Mouse (Mus musculus): ENCODE results near the gene Mpped2. TPM values are rescaled to one million over a fixed set of nuclear protein-coding genes. Genes with fewer than 3 reads are reported as not detected.

Gene Mpped2
- polyA plus RNA-seq, 1 experiment from 2014 or later, result 45.6 TPM

GRCm38 (mm10) chr2:106731478-106731877 is 38.4 kb downstream of the Mpped2 start:
- H3K9ac ChIP-seq (ENCODE audit: low read length), result no peak overlapping the region
- H3K9me3 ChIP-seq (ENCODE audit: control insufficient read depth, low read length), result no peaks in the 10 kb centered on the region
- H3K4me2 ChIP-seq (ENCODE audit: low read length), result no peak overlapping the region
- 0 out of 2 replicates have a peak, but pooled peaks have one; percentile 21 for ATAC-seq (replicated peaks; ENCODE audit: low FRiP score, low TSS enrichment, low read depth)
- H3K4me3 ChIP-seq (ENCODE audit: low read depth, low read length), result no peak overlapping the region
- H3K27me3 ChIP-seq (replicated peaks; ENCODE audit: control insufficient read depth, insufficient read depth, low read length), result no peaks in the 10 kb centered on the region
- H3K27ac ChIP-seq (ENCODE audit: low read depth), result no peak overlapping the region
- WGBS, result 64% methylated on average over 4 of the region's 4 CpGs
- H3K36me3 ChIP-seq (ENCODE audit: control insufficient read depth, insufficient read depth, low read length), result 0 out of 2 replicates have a peak, but pooled peaks cover 4% of the 10 kb centered on the region
- peaks cover 9% of the 10 kb centered on the region; the same call in 1 of the 2 replicates for H3K4me1 ChIP-seq (replicated peaks; ENCODE audit: control insufficient read depth, insufficient read depth, low read length)
- DNase-seq (ENCODE audit: low spot score), result no peak

- no peak for ATAC-seq (replicated peaks; ENCODE audit: low FRiP score, low TSS enrichment, low read depth)
- no peaks in the 10 kb centered on the region for H3K27me3 ChIP-seq (replicated peaks; ENCODE audit: control insufficient read depth, insufficient read depth, low read length)
- WGBS, result 42% methylated on average over 3 of the region's 3 CpGs
These were observed 39.1 kb downstream of the Mpped2 start for GRCm38 (mm10) chr2:106732171-106732570.

GRCm38 (mm10) chr2:106733396-106733795 is 40.3 kb downstream of the Mpped2 start:
- H3K4me1 ChIP-seq (replicated peaks; ENCODE audit: control insufficient read depth, insufficient read depth, low read length), result peaks cover 9% of the 10 kb centered on the region; the same call in 1 of the 2 replicates
- 73% methylated on average over 5 of the region's 5 CpGs for WGBS
- no peaks in the 10 kb centered on the region for H3K27me3 ChIP-seq (replicated peaks; ENCODE audit: control insufficient read depth, insufficient read depth, low read length)
- H3K9ac ChIP-seq (ENCODE audit: low read length), result no peak overlapping the region
- H3K9me3 ChIP-seq (ENCODE audit: control insufficient read depth, low read length), result no peaks in the 10 kb centered on the region
- ATAC-seq (replicated peaks; ENCODE audit: low FRiP score, low TSS enrichment, low read depth) (no peak), DNase-seq (ENCODE audit: low spot score) (no peak)
- no peak overlapping the region for H3K27ac ChIP-seq (ENCODE audit: low read depth)
- H3K36me3 ChIP-seq (ENCODE audit: control insufficient read depth, insufficient read depth, low read length), result no peaks in the 10 kb centered on the region
- H3K4me3 ChIP-seq (ENCODE audit: low read depth, low read length), result no peak overlapping the region
- H3K4me2 ChIP-seq (ENCODE audit: low read length), result no peak overlapping the region

More at GRCm38 (mm10) chr2:106732171-106732570, 39.1 kb downstream of the Mpped2 start:
- no peak for DNase-seq (ENCODE audit: low spot score)
- no peak overlapping the region for H3K4me3 ChIP-seq (ENCODE audit: low read depth, low read length)
- H3K36me3 ChIP-seq (ENCODE audit: control insufficient read depth, insufficient read depth, low read length), result no peaks in the 10 kb centered on the region
- peaks cover 9% of the 10 kb centered on the region; the same call in 1 of the 2 replicates for H3K4me1 ChIP-seq (replicated peaks; ENCODE audit: control insufficient read depth, insufficient read depth, low read length)
- no peak overlapping the region for H3K9ac ChIP-seq (ENCODE audit: low read length)
- H3K4me2 ChIP-seq (ENCODE audit: low read length), result no peak overlapping the region
- no peaks in the 10 kb centered on the region for H3K9me3 ChIP-seq (ENCODE audit: control insufficient read depth, low read length)
- no peak overlapping the region for H3K27ac ChIP-seq (ENCODE audit: low read depth)

- ATAC-seq (replicated peaks; ENCODE audit: low FRiP score, low TSS enrichment, low read depth), result no peak
- Histone ChIP-seq H3K4me1 (replicated peaks; ENCODE audit: control insufficient read depth, insufficient read depth, low read length) (peaks cover 9% of the 10 kb centered on the region; the same call in 1 of the 2 replicates), H3K9me3 (ENCODE audit: control insufficient read depth, low read length) (0 out of 2 replicates have a peak, but pooled peaks cover 2% of the 10 kb centered on the region), H3K9ac (ENCODE audit: low read length) (no peak overlapping the region), H3K4me2 (ENCODE audit: low read length) (no peak overlapping the region), H3K36me3 (ENCODE audit: control insufficient read depth, insufficient read depth, low read length) (no peaks in the 10 kb centered on the region), H3K27me3 (replicated peaks; ENCODE audit: control insufficient read depth, insufficient read depth, low read length) (no peaks in the 10 kb centered on the region), H3K27ac (ENCODE audit: low read depth) (no peak overlapping the region), H3K4me3 (ENCODE audit: low read depth, low read length) (no peak overlapping the region)
- no peak for DNase-seq (ENCODE audit: low spot score)
- 47% methylated on average over 4 of the region's 4 CpGs for WGBS
These were observed 40.9 kb downstream of the Mpped2 start for GRCm38 (mm10) chr2:106734004-106734403.

GRCm38 (mm10) chr2:106735211-106735610 is 42.1 kb downstream of the Mpped2 start:
- Histone ChIP-seq H3K9ac (ENCODE audit: low read length) (no peak overlapping the region), H3K4me3 (ENCODE audit: low read depth, low read length) (no peak overlapping the region), H3K27ac (ENCODE audit: low read depth) (no peak overlapping the region), H3K9me3 (ENCODE audit: control insufficient read depth, low read length) (0 out of 2 replicates have a peak, but pooled peaks cover 3% of the 10 kb centered on the region), H3K4me1 (replicated peaks; ENCODE audit: control insufficient read depth, insufficient read depth, low read length) (peaks cover 9% of the 10 kb centered on the region; the same call in 1 of the 2 replicates), H3K27me3 (replicated peaks; ENCODE audit: control insufficient read depth, insufficient read depth, low read length) (no peaks in the 10 kb centered on the region), H3K36me3 (ENCODE audit: control insufficient read depth, insufficient read depth, low read length) (no peaks in the 10 kb centered on the region), H3K4me2 (ENCODE audit: low read length) (no peak overlapping the region)
- DNase-seq (ENCODE audit: low spot score), result no peak
- ATAC-seq (replicated peaks; ENCODE audit: low FRiP score, low TSS enrichment, low read depth), result no peak
- WGBS, result 74% methylated on average over 5 of the region's 5 CpGs

- Histone ChIP-seq H3K9ac (ENCODE audit: low read length) (no peak overlapping the region), H3K27me3 (replicated peaks; ENCODE audit: control insufficient read depth, insufficient read depth, low read length) (no peaks in the 10 kb centered on the region), H3K4me3 (ENCODE audit: low read depth, low read length) (no peak overlapping the region), H3K4me2 (ENCODE audit: low read length) (no peak overlapping the region), H3K4me1 (replicated peaks; ENCODE audit: control insufficient read depth, insufficient read depth, low read length) (peaks cover 9% of the 10 kb centered on the region; the same call in 1 of the 2 replicates), H3K27ac (ENCODE audit: low read depth) (no peak overlapping the region), H3K9me3 (ENCODE audit: control insufficient read depth, low read length) (0 out of 2 replicates have a peak, but pooled peaks cover 3% of the 10 kb centered on the region), H3K36me3 (ENCODE audit: control insufficient read depth, insufficient read depth, low read length) (no peaks in the 10 kb centered on the region)
- ATAC-seq (replicated peaks; ENCODE audit: low FRiP score, low TSS enrichment, low read depth) (no peak), DNase-seq (ENCODE audit: low spot score) (no peak)
- 81% methylated on average over 15 of the region's 15 CpGs for WGBS
These were observed 42.8 kb downstream of the Mpped2 start for GRCm38 (mm10) chr2:106735792-106736359.

GRCm38 (mm10) chr2:106738951-106739350 is 45.9 kb downstream of the Mpped2 start:
- Histone ChIP-seq H3K9me3 (ENCODE audit: control insufficient read depth, low read length) (0 out of 2 replicates have a peak, but pooled peaks cover 3% of the 10 kb centered on the region), H3K36me3 (ENCODE audit: control insufficient read depth, insufficient read depth, low read length) (no peaks in the 10 kb centered on the region), H3K27me3 (replicated peaks; ENCODE audit: control insufficient read depth, insufficient read depth, low read length) (no peaks in the 10 kb centered on the region), H3K4me3 (ENCODE audit: low read depth, low read length) (no peak overlapping the region), H3K9ac (ENCODE audit: low read length) (no peak overlapping the region), H3K27ac (ENCODE audit: low read depth) (no peak overlapping the region), H3K4me2 (ENCODE audit: low read length) (no peak overlapping the region), H3K4me1 (replicated peaks; ENCODE audit: control insufficient read depth, insufficient read depth, low read length) (no peaks in the 10 kb centered on the region)
- ATAC-seq (replicated peaks; ENCODE audit: low FRiP score, low TSS enrichment, low read depth), result no peak
- WGBS, result 92% methylated on average over 5 of the region's 5 CpGs
- no peak for DNase-seq (ENCODE audit: low spot score)

GRCm38 (mm10) chr2:106744086-106744485 is 51.0 kb downstream of the Mpped2 start:
- no peak overlapping the region for H3K27ac ChIP-seq (ENCODE audit: low read depth)
- WGBS, result 92% methylated on average over 4 of the region's 4 CpGs
- H3K36me3 ChIP-seq (ENCODE audit: control insufficient read depth, insufficient read depth, low read length), result peaks cover 9% of the 10 kb centered on the region; the same call in 1 of the 2 replicates
- H3K9ac ChIP-seq (ENCODE audit: low read length), result no peak overlapping the region
- H3K27me3 ChIP-seq (replicated peaks; ENCODE audit: control insufficient read depth, insufficient read depth, low read length), result no peaks in the 10 kb centered on the region
- no peaks in the 10 kb centered on the region for H3K9me3 ChIP-seq (ENCODE audit: control insufficient read depth, low read length)
- ATAC-seq (replicated peaks; ENCODE audit: low FRiP score, low TSS enrichment, low read depth), result no peak
- DNase-seq (ENCODE audit: low spot score), result peak; percentile 16
- H3K4me3 ChIP-seq (ENCODE audit: low read depth, low read length), result no peak overlapping the region
- H3K4me2 ChIP-seq (ENCODE audit: low read length), result no peak overlapping the region
- H3K4me1 ChIP-seq (replicated peaks; ENCODE audit: control insufficient read depth, insufficient read depth, low read length), result no peaks in the 10 kb centered on the region

- Histone ChIP-seq H3K27ac (ENCODE audit: low read depth) (no peak overlapping the region), H3K9ac (ENCODE audit: low read length) (no peak overlapping the region), H3K36me3 (ENCODE audit: control insufficient read depth, insufficient read depth, low read length) (peaks cover 9% of the 10 kb centered on the region; the same call in 1 of the 2 replicates), H3K9me3 (ENCODE audit: control insufficient read depth, low read length) (no peaks in the 10 kb centered on the region), H3K27me3 (replicated peaks; ENCODE audit: control insufficient read depth, insufficient read depth, low read length) (no peaks in the 10 kb centered on the region), H3K4me3 (ENCODE audit: low read depth, low read length) (no peak overlapping the region), H3K4me1 (replicated peaks; ENCODE audit: control insufficient read depth, insufficient read depth, low read length) (no peaks in the 10 kb centered on the region), H3K4me2 (ENCODE audit: low read length) (no peak overlapping the region)
- DNase-seq (ENCODE audit: low spot score) (peak; percentile 45), ATAC-seq (replicated peaks; ENCODE audit: low FRiP score, low TSS enrichment, low read depth) (no peak)
- 51% methylated on average over 14 of the region's 14 CpGs for WGBS
These were observed 51.5 kb downstream of the Mpped2 start for GRCm38 (mm10) chr2:106744601-106745000.

Measured in intestine, embryonic 14.5 days (tissue).